Comparison of ENCODE assay signal across 24 mouse cellular contexts in the genomic region with DNA sequence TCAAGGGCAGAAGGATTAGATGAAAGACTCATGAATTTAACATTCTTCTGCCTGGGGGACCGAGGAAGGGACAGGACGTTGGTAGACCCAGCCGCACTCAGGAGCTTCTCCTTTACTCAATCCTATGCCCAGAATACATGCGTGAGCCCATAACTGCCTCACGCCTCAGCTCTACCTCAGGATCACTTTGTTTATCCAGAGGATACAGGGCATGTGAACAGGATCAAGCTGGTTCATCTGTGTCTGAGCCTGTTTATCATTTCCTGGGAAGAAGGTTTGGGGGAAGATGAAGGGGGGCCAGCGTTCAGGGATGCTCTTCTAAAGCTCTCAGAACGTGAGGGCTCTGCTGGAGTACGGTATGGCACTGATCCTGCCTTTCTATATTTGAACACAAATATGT.
DNase-seq lines count a peak whose midpoint lies in the region; ATAC-seq and TF ChIP-seq lines count a peak whose summit lies in the region.
"Had no signal": no experiment of that assay in that cellular context is flagged by ENCODE, and none has a peak within 500 bp of the region (broad histone marks: within the 10 kb centered on the region; RNA-seq: fewer than 3 reads in every experiment).

No protein-coding gene starts in this region.

- no peak for ATAC-seq in embryonic facial prominence, embryonic 13.5 days (ENCODE audit: insufficient number of reproducible peaks, insufficient read depth, low FRiP score, low TSS enrichment, low read depth)
- ATAC-seq in forebrain, postnatal 0 days: peak; percentile 51
- no peak for ATAC-seq in forebrain, embryonic 14.5 days
- no peak for ATAC-seq in midbrain, embryonic 11.5 days (ENCODE audit: low FRiP score)
- no peak for ATAC-seq in midbrain, postnatal 0 days (ENCODE audit: low FRiP score)
- ATAC-seq in midbrain, embryonic 16.5 days: peak; percentile 51; the same call in 1 of the 2 replicates
- ATAC-seq: activated CD4-positive, CD25-positive, alpha-beta regulatory T cell, adult 4 months; hindbrain, embryonic 16.5 days; intestine, embryonic 15.5 days had no signal

- H3K9ac ChIP-seq in embryonic facial prominence, embryonic 13.5 days: 0 out of 2 replicates have a peak overlapping the region, but pooled peaks have one; percentile 27
- H3K9ac ChIP-seq in forebrain, postnatal 0 days: no peak overlapping the region
- H3K9ac ChIP-seq in forebrain, embryonic 14.5 days (ENCODE audit: low read length): no peak overlapping the region
- no peak overlapping the region for H3K9ac ChIP-seq in midbrain, embryonic 11.5 days (ENCODE audit: low read length)
- H3K9ac ChIP-seq in midbrain, postnatal 0 days (replicated peaks; ENCODE audit: low read length, poor library complexity, severe bottlenecking): no peak overlapping the region
- H3K9ac ChIP-seq in midbrain, embryonic 16.5 days (ENCODE audit: low read depth, low read length): no peak overlapping the region
- H3K9ac ChIP-seq: embryonic facial prominence, embryonic 12.5 days; heart, embryonic 12.5 days; heart, embryonic 15.5 days; hindbrain, embryonic 12.5 days; intestine, embryonic 15.5 days had no signal

- peaks cover 20% of the 10 kb centered on the region for H3K4me1 ChIP-seq in embryonic facial prominence, embryonic 13.5 days
- peaks cover 32% of the 10 kb centered on the region for H3K4me1 ChIP-seq in embryonic facial prominence, embryonic 10.5 days
- peaks cover 21% of the 10 kb centered on the region for H3K4me1 ChIP-seq in forebrain, postnatal 0 days (ENCODE audit: insufficient read depth)
- H3K4me1 ChIP-seq in forebrain, embryonic 14.5 days (ENCODE audit: control insufficient read depth, insufficient read depth, low read length): peaks cover 10% of the 10 kb centered on the region
- no peaks in the 10 kb centered on the region for H3K4me1 ChIP-seq in midbrain, embryonic 11.5 days (ENCODE audit: control insufficient read depth, insufficient read depth, low read length)
- H3K4me1 ChIP-seq in midbrain, postnatal 0 days (ENCODE audit: insufficient read depth, low read length): peaks cover 6% of the 10 kb centered on the region; the same call in 1 of the 2 replicates
- H3K4me1 ChIP-seq in midbrain, embryonic 16.5 days (ENCODE audit: control insufficient read depth, insufficient read depth, low read length): peaks cover 15% of the 10 kb centered on the region

- intact Hi-C loops in heart, postnatal 36 days (cut with DNase I): no loop called here

- 0 out of 2 replicates have a peak, but pooled peaks cover 4% of the 10 kb centered on the region for H3K27me3 ChIP-seq in embryonic facial prominence, embryonic 13.5 days
- H3K27me3 ChIP-seq in embryonic facial prominence, embryonic 10.5 days (replicated peaks; ENCODE audit: low read depth, poor library complexity, severe bottlenecking): no peaks in the 10 kb centered on the region
- H3K27me3 ChIP-seq in forebrain, postnatal 0 days (ENCODE audit: insufficient read depth, low read length): no peaks in the 10 kb centered on the region
- no peaks in the 10 kb centered on the region for H3K27me3 ChIP-seq in forebrain, embryonic 14.5 days (replicated peaks; ENCODE audit: control insufficient read depth, insufficient read depth, low read length)
- H3K27me3 ChIP-seq in midbrain, embryonic 11.5 days (ENCODE audit: control insufficient read depth, insufficient read depth, low read length): no peaks in the 10 kb centered on the region
- no peaks in the 10 kb centered on the region for H3K27me3 ChIP-seq in midbrain, postnatal 0 days (ENCODE audit: insufficient read depth, low read length)
- H3K27me3 ChIP-seq in midbrain, embryonic 16.5 days (ENCODE audit: control insufficient read depth, insufficient read depth, low read depth, low read length): no peaks in the 10 kb centered on the region
- H3K27me3 ChIP-seq: embryonic facial prominence, embryonic 12.5 days; heart, embryonic 12.5 days; heart, embryonic 15.5 days; hindbrain, embryonic 12.5 days; intestine, embryonic 15.5 days had no signal

- no peak for DNase-seq in embryonic facial prominence, embryonic 10.5 days (ENCODE audit: low spot score)
- no peak for DNase-seq in forebrain, postnatal 0 days
- DNase-seq in forebrain, embryonic 14.5 days (ENCODE audit: low spot score): no peak
- DNase-seq in midbrain, embryonic 11.5 days (ENCODE audit: low spot score, missing footprints): peak; percentile 86
- DNase-seq in midbrain, postnatal 0 days (ENCODE audit: low spot score): no peak
- no peak for DNase-seq in heart, postnatal 36 days
- DNase-seq: adrenal gland, adult 8-10 months; adrenal gland, postnatal 25 days; cerebellum, adult 18-20 months; cerebellum, adult 9-10 months; gastrocnemius, postnatal 25 days; heart, adult 18-20 months; heart, postnatal 10 days; heart, postnatal 4 days had no signal

- WGBS in embryonic facial prominence, embryonic 13.5 days: 53% methylated on average over 8 of the region's 8 CpGs
- 79% methylated on average over 8 of the region's 8 CpGs for WGBS in embryonic facial prominence, embryonic 10.5 days
- WGBS in forebrain, postnatal 0 days: 59% methylated on average over 8 of the region's 8 CpGs
- WGBS in forebrain, embryonic 14.5 days: 70% methylated on average over 8 of the region's 8 CpGs
- WGBS in midbrain, embryonic 11.5 days: 56% methylated on average over 8 of the region's 8 CpGs
- WGBS in midbrain, postnatal 0 days: 34% methylated on average over 8 of the region's 8 CpGs
- WGBS in midbrain, embryonic 16.5 days: 43% methylated on average over 8 of the region's 8 CpGs

- no peak for TF ChIP-seq CTCF in forebrain, postnatal 0 days (IDR thresholded peaks at IDR 0.05; ENCODE audit: low read depth)
- no peak for TF ChIP-seq CTCF in midbrain, postnatal 0 days (IDR thresholded peaks at IDR 0.05)

- no peaks in the 10 kb centered on the region for H3K36me3 ChIP-seq in embryonic facial prominence, embryonic 13.5 days
- H3K36me3 ChIP-seq in embryonic facial prominence, embryonic 10.5 days (replicated peaks): no peaks in the 10 kb centered on the region
- no peaks in the 10 kb centered on the region for H3K36me3 ChIP-seq in forebrain, postnatal 0 days (ENCODE audit: insufficient read depth)
- no peaks in the 10 kb centered on the region for H3K36me3 ChIP-seq in forebrain, embryonic 14.5 days (ENCODE audit: control insufficient read depth, insufficient read depth, low read length)
- no peaks in the 10 kb centered on the region for H3K36me3 ChIP-seq in midbrain, embryonic 11.5 days (ENCODE audit: control insufficient read depth, insufficient read depth, low read length)
- no peaks in the 10 kb centered on the region for H3K36me3 ChIP-seq in midbrain, postnatal 0 days (ENCODE audit: insufficient read depth, low read length)
- no peaks in the 10 kb centered on the region for H3K36me3 ChIP-seq in midbrain, embryonic 16.5 days (ENCODE audit: control insufficient read depth, insufficient read depth, low read length)
- H3K36me3 ChIP-seq: embryonic facial prominence, embryonic 12.5 days; heart, embryonic 12.5 days; heart, embryonic 15.5 days; hindbrain, embryonic 12.5 days; intestine, embryonic 15.5 days had no signal

- no peak overlapping the region for H3K4me3 ChIP-seq in embryonic facial prominence, embryonic 13.5 days
- no peak overlapping the region for H3K4me3 ChIP-seq in embryonic facial prominence, embryonic 10.5 days
- no peak overlapping the region for H3K4me3 ChIP-seq in forebrain, postnatal 0 days (ENCODE audit: low read depth, low read length)
- H3K4me3 ChIP-seq in forebrain, embryonic 14.5 days (ENCODE audit: low read depth, low read length): no peak overlapping the region
- no peak overlapping the region for H3K4me3 ChIP-seq in midbrain, embryonic 11.5 days (ENCODE audit: low read depth, low read length)
- H3K4me3 ChIP-seq in midbrain, postnatal 0 days (ENCODE audit: low read depth, low read length): no peak overlapping the region
- H3K4me3 ChIP-seq in midbrain, embryonic 16.5 days (ENCODE audit: low read depth, low read length): no peak overlapping the region
- H3K4me3 ChIP-seq: embryonic facial prominence, embryonic 12.5 days; erythroblast, embryonic 14.5 days; heart, embryonic 12.5 days; heart, embryonic 15.5 days; hindbrain, embryonic 12.5 days; intestine, embryonic 15.5 days had no signal

- H3K4me2 ChIP-seq in embryonic facial prominence, embryonic 13.5 days: no peak overlapping the region
- no peak overlapping the region for H3K4me2 ChIP-seq in forebrain, postnatal 0 days (ENCODE audit: low read depth)
- H3K4me2 ChIP-seq in forebrain, embryonic 14.5 days (ENCODE audit: low read length): no peak overlapping the region
- no peak overlapping the region for H3K4me2 ChIP-seq in midbrain, embryonic 11.5 days
- no peak overlapping the region for H3K4me2 ChIP-seq in midbrain, postnatal 0 days (ENCODE audit: low read depth, low read length, poor library complexity, severe bottlenecking)
- no peak overlapping the region for H3K4me2 ChIP-seq in midbrain, embryonic 16.5 days (ENCODE audit: low read length)
- H3K4me2 ChIP-seq: embryonic facial prominence, embryonic 12.5 days; heart, embryonic 12.5 days; heart, embryonic 15.5 days; hindbrain, embryonic 12.5 days; intestine, embryonic 15.5 days had no signal

- no peaks in the 10 kb centered on the region for H3K9me3 ChIP-seq in embryonic facial prominence, embryonic 13.5 days
- no peaks in the 10 kb centered on the region for H3K9me3 ChIP-seq in embryonic facial prominence, embryonic 10.5 days
- H3K9me3 ChIP-seq in forebrain, postnatal 0 days (ENCODE audit: low read length): no peaks in the 10 kb centered on the region
- H3K9me3 ChIP-seq in forebrain, embryonic 14.5 days (replicated peaks; ENCODE audit: control insufficient read depth, low read length): no peaks in the 10 kb centered on the region
- H3K9me3 ChIP-seq in midbrain, embryonic 11.5 days (ENCODE audit: control insufficient read depth, low read length): no peaks in the 10 kb centered on the region
- H3K9me3 ChIP-seq in midbrain, postnatal 0 days (ENCODE audit: low read length): no peaks in the 10 kb centered on the region
- no peaks in the 10 kb centered on the region for H3K9me3 ChIP-seq in midbrain, embryonic 16.5 days (replicated peaks; ENCODE audit: control insufficient read depth, low read length, poor library complexity, severe bottlenecking)
- H3K9me3 ChIP-seq: embryonic facial prominence, embryonic 12.5 days; heart, embryonic 12.5 days; heart, embryonic 15.5 days; hindbrain, embryonic 12.5 days; intestine, embryonic 15.5 days had no signal

- no peak overlapping the region for H3K27ac ChIP-seq in embryonic facial prominence, embryonic 13.5 days
- H3K27ac ChIP-seq in embryonic facial prominence, embryonic 10.5 days (replicated peaks): no peak overlapping the region
- H3K27ac ChIP-seq in forebrain, postnatal 0 days (ENCODE audit: low read depth, low read length): peak overlapping the region; percentile 50; the same call in 1 of the 2 replicates
- no peak overlapping the region for H3K27ac ChIP-seq in forebrain, embryonic 14.5 days (ENCODE audit: low read depth, low read length)
- no peak overlapping the region for H3K27ac ChIP-seq in midbrain, embryonic 11.5 days (ENCODE audit: low read depth, low read length)
- no peak overlapping the region for H3K27ac ChIP-seq in midbrain, postnatal 0 days (ENCODE audit: low read depth, low read length)
- 0 out of 2 replicates have a peak overlapping the region, but pooled peaks have one; percentile 7 for H3K27ac ChIP-seq in midbrain, embryonic 16.5 days (ENCODE audit: low read length)
- H3K27ac ChIP-seq: embryonic facial prominence, embryonic 12.5 days; heart, embryonic 15.5 days; hindbrain, embryonic 12.5 days; intestine, embryonic 15.5 days had no signal

Comparison
In these comparisons a context has a peak if more than half of its experiments do, and no peak if none do; other contexts are left out.
1. ATAC-seq: peak in forebrain, postnatal 0 days (single experiment) and midbrain, embryonic 16.5 days (single experiment); none in embryonic facial prominence, embryonic 13.5 days (single experiment), forebrain, embryonic 14.5 days (single experiment), midbrain, embryonic 11.5 days (single experiment) and midbrain, postnatal 0 days (single experiment).
2. H3K27ac ChIP-seq: peak in forebrain, postnatal 0 days (single experiment) and midbrain, embryonic 16.5 days (single experiment); none in embryonic facial prominence, embryonic 13.5 days (single experiment), embryonic facial prominence, embryonic 10.5 days (single experiment), forebrain, embryonic 14.5 days (single experiment), midbrain, embryonic 11.5 days (single experiment) and midbrain, postnatal 0 days (single experiment).